In genomic region chr6:57702376-57702742, GRCm38 (mm10) we compare ENCODE assay signal across 8 mouse cellular contexts. TPM values are rescaled to one million over a fixed set of nuclear protein-coding genes. Genes with fewer than 3 reads are reported as not detected.
DNase-seq lines count a peak whose midpoint lies in the region; ATAC-seq and TF ChIP-seq lines count a peak whose summit lies in the region.

Gene Lancl2 (plus strand): TSS chr6:57702540.

- intact Hi-C loops in left cerebral cortex, adult 2 months (cut with DNase I), result loop anchor here (5.0 to 10.0 kb wide), 4 partner anchors 95 to 778 kb away; partner anchors contain the start of genes Herc6, Nt5c3, Ppm1k and Vmn1r4

- peak; percentile 8 for TF ChIP-seq CTCF in left cerebral cortex, adult 2 months (IDR thresholded peaks at IDR 0.05)

- DNase-seq in ovary, postnatal 14 days (ENCODE audit: low spot score), result peak; percentile 15
- no peak for DNase-seq in ovary, postnatal 10 days (ENCODE audit: low spot score)
- peak; percentile 73 for DNase-seq in cerebellum, adult 11-12 months
- DNase-seq in left cerebral cortex, adult 2 months (ENCODE audit: extremely low spot score in 1 of 2, low spot score in 2 of 2), result peak; percentile 43 to 53
- no peak for DNase-seq in adipocyte (ENCODE audit: low spot score)

- peak within 1 kb of the TSS; percentile 90 for H3K4me3 ChIP-seq in left cerebral cortex, adult 2 months

- peak; percentile 21 for ATAC-seq in frontal cortex, adult (ENCODE audit: low TSS enrichment)
- ATAC-seq in hematopoietic stem cell, adult 5-6 weeks (replicated peaks in 1 of 2; ENCODE audit: insufficient read depth in 1 of 2, low FRiP score in 2 of 2, low TSS enrichment in 1 of 2, low read depth in 1 of 2, poor library complexity in 2 of 2, severe bottlenecking in 2 of 2), result peak; percentile 2 to 9; a peak in 2 of 4 replicates
- ATAC-seq in megakaryocyte-erythroid progenitor cell, adult 5-6 weeks (replicated peaks; ENCODE audit: low FRiP score, low TSS enrichment, poor library complexity, severe bottlenecking), result peak; percentile 36

- H3K27ac ChIP-seq in left cerebral cortex, adult 2 months, result peak within 1 kb of the TSS; percentile 99

RNA-seq across cellular contexts. Expression of gene Lancl2, which starts in this region (rescaled TPM):
- 37.1 and 64.0 TPM in 2 replicates for total RNA-seq in hematopoietic stem cell, adult 5-6 weeks (2017)
- total RNA-seq in left cerebral cortex, adult 2 months (2021), result 100 to 1,000 TPM; 100 to 111 TPM
- total RNA-seq in megakaryocyte-erythroid progenitor cell, adult 5-6 weeks (2014; fragmentation: Nextera tagmentation), result 27.4 and 34.8 TPM in 2 replicates
- total RNA-seq in megakaryocyte-erythroid progenitor cell, adult 5-6 weeks (2017), result 43.6 and 52.4 TPM in 2 replicates

Comparison
In these comparisons a context has a peak if more than half of its experiments do, and no peak if none do; other contexts are left out.
1. DNase-seq: peak in ovary, postnatal 14 days (single experiment), cerebellum, adult 11-12 months (single experiment) and left cerebral cortex, adult 2 months (2 of 2); none in ovary, postnatal 10 days (single experiment) and adipocyte (single experiment).
2. Peak in every context shown above with its lines, with median percentiles within 50 percentile points of each other: ATAC-seq.